Mouse (Mus musculus) splenic B cell, adult 2 months (primary cell): Measurements from ENCODE around the gene Tcea3.
A peak's percentile ranks its signal among the peaks of the same experiment; 100 is the strongest.

ENCODE experiments used
- DNase-seq: peaks from one replicate; pipeline ENCODE4 v3.0.0-alpha.2; 2011; ENCODE audit warnings: low read depth, low spot score
- H3K27me3 ChIP-seq: 2 replicates; pipeline ENCODE4 v1.6.1; 2012; ENCODE audit warnings: mild to moderate bottlenecking, low read length, moderate library complexity, mixed read lengths; ENCODE audit not compliant: control insufficient read depth, poor library complexity, insufficient read depth, severe bottlenecking
- H3K36me3 ChIP-seq: 2 replicates; pipeline ENCODE4 v1.6.1; 2012; ENCODE audit warnings: mild to moderate bottlenecking, low read length, moderate library complexity, mixed read lengths; ENCODE audit not compliant: control insufficient read depth, poor library complexity, insufficient read depth, severe bottlenecking

The Tcea3 gene

DNA sequence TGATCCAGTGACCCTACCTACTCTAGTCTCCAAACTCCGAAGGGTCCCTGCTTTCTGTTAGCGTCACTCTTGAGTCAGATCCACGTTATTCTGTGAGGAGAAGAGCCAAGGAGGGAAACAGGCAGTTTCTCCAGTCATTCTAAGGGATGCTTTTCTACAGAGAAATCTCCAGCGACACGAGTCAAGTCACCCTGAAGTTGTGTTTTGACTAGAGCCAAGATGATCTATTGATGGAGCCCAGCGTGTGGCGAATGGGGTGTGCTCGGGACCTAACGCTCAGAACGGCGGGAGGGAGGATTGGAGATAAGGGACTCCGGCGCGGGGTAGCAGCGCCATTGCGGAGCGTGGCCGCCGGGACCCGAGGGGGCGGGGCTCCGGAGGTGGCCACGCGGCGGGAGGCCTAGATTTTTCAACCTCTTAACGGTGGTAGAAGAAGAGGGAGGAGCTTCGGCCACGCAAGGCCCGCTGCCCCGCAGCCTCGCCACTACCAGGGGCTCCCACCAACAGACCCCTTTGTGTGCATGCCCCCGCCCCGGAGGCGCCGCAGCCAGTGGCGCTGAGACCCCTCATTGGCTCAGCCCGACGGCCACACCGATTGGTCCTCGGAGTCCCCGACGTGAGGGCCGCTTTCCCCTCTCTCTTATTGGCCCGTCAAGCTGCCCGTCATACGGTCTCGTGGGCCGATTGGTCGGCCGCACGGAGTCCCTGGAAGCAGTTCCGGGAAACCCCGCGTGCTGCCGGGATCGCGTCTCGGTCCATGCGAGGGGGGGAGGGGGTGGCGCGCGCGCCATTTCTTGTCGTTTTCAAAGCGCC lies 62.9 kb downstream of the Tcea3 start, which contains the start of gene Hnrnpr:
Gene Hnrnpr (plus strand): TSS at position 714 of the 813 bp plus-strand sequence.
- Histone ChIP-seq H3K36me3 (no peaks in the 10 kb centered on the region), H3K27me3 (no peaks in the 10 kb centered on the region)
- DNase-seq: peak; percentile 99

DNA sequence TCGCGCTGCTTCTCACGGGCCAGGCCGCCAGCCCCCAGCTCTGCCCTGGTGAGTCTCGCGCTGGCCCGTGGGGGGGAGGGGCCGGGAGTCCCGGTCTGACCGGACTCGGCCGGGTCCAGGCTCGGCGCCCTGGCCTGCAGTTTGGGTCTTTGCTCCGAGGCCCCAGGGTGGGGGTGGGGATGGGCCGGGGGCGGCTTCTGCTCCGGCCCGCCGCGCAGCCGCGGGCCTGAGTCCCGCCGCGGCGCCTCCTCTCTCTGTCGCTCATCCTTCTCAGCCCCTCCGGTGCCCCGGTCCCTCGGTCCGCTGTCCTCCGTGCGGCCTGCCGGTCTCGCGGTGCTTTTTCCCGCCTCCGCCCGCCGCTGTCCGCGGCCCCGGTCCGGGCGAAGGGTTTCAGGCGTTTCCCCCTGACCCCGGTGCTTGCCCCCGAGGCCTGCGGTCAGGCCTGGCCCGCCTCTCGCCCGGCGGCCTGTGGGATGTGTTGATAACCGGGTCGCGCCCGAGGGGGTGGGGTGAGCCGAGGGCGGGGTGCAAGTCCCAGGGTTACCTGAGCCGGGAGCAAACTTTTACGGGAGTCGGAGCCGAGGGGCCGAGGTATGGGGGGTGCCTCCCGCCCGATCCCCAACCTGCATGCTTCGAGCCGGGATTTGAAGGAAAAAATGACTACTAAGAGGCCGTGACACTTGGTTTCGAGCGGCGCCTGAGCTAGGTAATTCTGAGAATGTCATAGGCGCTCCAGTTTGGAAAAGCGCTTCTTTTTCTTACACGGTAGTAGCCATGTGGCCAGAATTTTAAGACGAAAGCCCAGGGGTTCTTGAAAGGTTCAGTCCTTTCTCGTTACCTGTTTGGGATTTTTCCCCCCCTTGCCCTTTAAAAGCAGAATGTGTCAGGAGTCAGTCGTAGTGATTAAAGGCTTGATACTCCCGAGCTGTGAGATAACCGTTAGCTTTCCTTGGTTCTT lies 63.8 kb downstream of the Tcea3 start:
- H3K27me3 ChIP-seq: no peaks in the 10 kb centered on the region
- no peaks in the 10 kb centered on the region for H3K36me3 ChIP-seq
- DNase-seq: peak; percentile 37

DNA sequence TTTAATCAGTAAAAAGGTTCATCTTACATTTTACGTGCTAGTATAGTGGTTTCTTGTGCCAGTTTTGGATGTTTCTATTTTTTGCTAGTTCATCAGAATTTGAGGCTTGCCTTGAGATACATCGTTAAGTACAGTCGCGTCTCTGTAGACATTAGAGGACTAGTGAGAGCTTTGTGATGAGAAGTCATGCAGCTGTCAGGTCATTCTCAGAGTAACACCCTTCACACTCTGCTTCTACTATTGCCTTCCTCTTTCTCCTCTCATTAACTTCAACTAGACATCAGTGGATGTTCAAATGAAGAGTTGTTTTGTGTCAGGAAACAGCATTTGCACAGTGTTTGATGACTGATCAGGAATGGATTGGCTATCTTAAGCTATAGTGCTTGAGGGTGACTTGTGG lies 65.1 kb downstream of the Tcea3 start:
- H3K27me3 ChIP-seq: no peaks in the 10 kb centered on the region
- no peaks in the 10 kb centered on the region for H3K36me3 ChIP-seq
- peak; percentile 18 for DNase-seq

DNA sequence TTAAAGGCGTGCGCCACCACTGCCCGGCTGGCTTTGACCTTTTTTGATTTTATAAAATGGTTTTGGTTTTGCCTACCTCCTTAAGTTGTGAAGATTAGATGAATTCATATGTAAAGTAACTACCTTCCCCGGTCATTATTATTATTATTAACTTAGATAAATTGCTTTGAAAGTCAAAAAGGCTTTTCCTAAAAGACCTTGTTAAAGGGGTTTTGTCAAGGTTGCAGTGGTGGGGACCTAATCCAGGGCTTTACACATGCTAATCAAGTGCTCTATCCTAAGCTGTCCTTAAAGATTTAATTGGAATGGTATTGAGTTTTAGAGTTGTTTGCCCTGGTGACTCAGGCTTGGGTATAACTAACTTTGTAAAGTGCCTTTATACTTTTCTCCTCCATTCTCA lies 70.1 kb downstream of the Tcea3 start:
- no peak for DNase-seq
- Histone ChIP-seq H3K27me3 (no peaks in the 10 kb centered on the region), H3K36me3 (peaks cover 9% of the 10 kb centered on the region)

DNA sequence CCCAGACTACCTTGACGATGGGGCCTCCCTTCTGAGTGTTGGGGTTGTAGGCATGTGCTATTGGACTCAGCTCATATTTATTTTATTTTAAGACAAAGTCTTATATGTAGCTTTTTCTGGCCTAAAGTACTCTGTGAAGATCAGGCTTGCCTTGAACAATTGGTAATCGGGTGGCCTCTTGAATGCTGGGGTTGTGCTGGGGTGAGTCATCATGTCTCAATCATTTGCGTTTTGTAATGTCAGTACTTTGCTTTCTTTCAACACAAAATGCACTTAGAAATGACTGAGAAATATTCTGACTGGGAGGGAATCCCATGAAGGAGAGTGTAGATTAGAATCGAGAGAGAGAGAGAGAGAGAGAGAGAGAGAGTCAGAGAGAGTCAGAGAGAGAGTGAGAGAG lies 72.5 kb downstream of the Tcea3 start:
- DNase-seq: no peak
- Histone ChIP-seq H3K36me3 (peaks cover 16% of the 10 kb centered on the region), H3K27me3 (no peaks in the 10 kb centered on the region)

DNA sequence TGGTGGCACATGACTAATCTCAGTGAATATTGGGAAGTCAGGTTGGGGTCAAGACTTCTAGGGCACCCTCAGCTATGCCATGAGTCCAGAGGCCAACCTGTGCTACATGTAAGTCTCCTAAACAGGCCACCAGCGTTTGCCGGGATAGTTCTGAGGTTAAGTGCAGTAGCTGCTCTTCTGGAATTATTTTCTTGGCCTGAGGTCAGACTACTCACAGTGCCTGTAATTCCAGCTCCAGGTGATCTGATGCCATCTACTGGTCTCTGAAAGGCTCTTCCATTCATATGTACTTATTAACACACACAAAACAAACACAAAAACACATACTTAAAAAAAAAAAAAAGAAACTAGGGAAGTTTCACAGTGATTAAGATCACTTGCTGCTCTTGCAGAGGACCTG lies 76.7 kb downstream of the Tcea3 start:
- peaks cover 11% of the 10 kb centered on the region; the same call in 1 of the 2 replicates for H3K36me3 ChIP-seq
- DNase-seq: peak; percentile 37
- H3K27me3 ChIP-seq: no peaks in the 10 kb centered on the region
